Mouse (Mus musculus) C2C12 (cell line): ENCODE measurements around the gene Sdhaf1.

Source experiments
- CTCF ChIP-seq: IDR thresholded peaks from one replicate; pipeline ENCODE4 v1.5.1; 2011; ENCODE audit not compliant: control insufficient read depth, insufficient read depth, insufficient read length
- USF1 ChIP-seq: IDR thresholded peaks from one replicate; pipeline ENCODE4 v1.6.1; 2011; ENCODE audit warnings: low read depth, mild to moderate bottlenecking, control low read depth, moderate library complexity

GRCm38 (mm10) chr7:30282740-30283139, 41.0 kb downstream of the Sdhaf1 start:
- TF ChIP-seq CTCF (no peak), USF1 (no peak)
